Mouse (Mus musculus): Measurements from ENCODE around the gene Tmem79.
"Not testable (repeated sequence)": the region's sequence is repeated elsewhere in the genome, so short reads cannot be mapped to it uniquely, and the experiment has no call there.

Tmem79 gene

GRCm38 (mm10) chr3:88336058-88337013 lies at the start of gene Tmem79, which contains the start of gene Smg5:
Gene Tmem79 (minus strand): TSS chr3:88336148.
Gene Smg5 (plus strand): TSS chr3:88336260.
- DNase-seq (ENCODE audit: low read depth, low spot score) = peak; percentile 98

- DNase-seq (ENCODE audit: low read depth, low spot score) = no peak
These were observed 48.4 kb upstream of the Tmem79 start, which contains the start of gene Bglap for GRCm38 (mm10) chr3:88384364-88384763. Gene Bglap (minus strand): TSS chr3:88384464.

GRCm38 (mm10) chr3:88382383-88382782 lies 46.4 kb upstream of the Tmem79 start:
- DNase-seq (ENCODE audit: low read depth, low spot score) = not testable (repeated sequence)

- DNase-seq (ENCODE audit: low read depth, low spot score) = not testable (repeated sequence)
These were observed 45.7 kb upstream of the Tmem79 start for GRCm38 (mm10) chr3:88381389-88382315.

- not testable (repeated sequence) for DNase-seq (ENCODE audit: low read depth, low spot score)
These were observed 42.7 kb upstream of the Tmem79 start, which contains the start of gene Bglap2 for GRCm38 (mm10) chr3:88378599-88378998. Gene Bglap2 (minus strand): TSS chr3:88378699.

GRCm38 (mm10) chr3:88376644-88377043 lies 40.7 kb upstream of the Tmem79 start:
- not testable (repeated sequence) for DNase-seq (ENCODE audit: low read depth, low spot score)

- not testable (repeated sequence) for DNase-seq (ENCODE audit: low read depth, low spot score)
These were observed 40.0 kb upstream of the Tmem79 start for GRCm38 (mm10) chr3:88375750-88376626.

- not testable (repeated sequence) for DNase-seq (ENCODE audit: low read depth, low spot score)
These were observed 36.7 kb upstream of the Tmem79 start, which contains the start of gene Bglap3 for GRCm38 (mm10) chr3:88372643-88373042. Gene Bglap3 (minus strand): TSS chr3:88372743.

- DNase-seq (ENCODE audit: low read depth, low spot score) = peak; percentile 43
These were observed 32.6 kb upstream of the Tmem79 start for GRCm38 (mm10) chr3:88368511-88368910.

- DNase-seq (ENCODE audit: low read depth, low spot score) = not testable (repeated sequence)
These were observed 31.6 kb upstream of the Tmem79 start for GRCm38 (mm10) chr3:88367517-88367916.

GRCm38 (mm10) chr3:88366830-88367428 lies 31.0 kb upstream of the Tmem79 start:
- not testable (repeated sequence) for DNase-seq (ENCODE audit: low read depth, low spot score)

- DNase-seq (ENCODE audit: low read depth, low spot score) = no peak
These were observed 29.9 kb upstream of the Tmem79 start for GRCm38 (mm10) chr3:88365705-88366361.

- no peak for DNase-seq (ENCODE audit: low read depth, low spot score)
These were observed 28.4 kb upstream of the Tmem79 start, which contains the start of gene Paqr6 for GRCm38 (mm10) chr3:88364337-88364736. Gene Paqr6 (plus strand): TSS chr3:88364584.

GRCm38 (mm10) chr3:88363700-88364099 lies 27.8 kb upstream of the Tmem79 start:
- DNase-seq (ENCODE audit: low read depth, low spot score) = no peak

- DNase-seq (ENCODE audit: low read depth, low spot score) = no peak
These were observed 25.8 kb upstream of the Tmem79 start for GRCm38 (mm10) chr3:88361612-88362313.

- DNase-seq (ENCODE audit: low read depth, low spot score) = no peak
These were observed 25.1 kb upstream of the Tmem79 start for GRCm38 (mm10) chr3:88361096-88361495.

- no peak for DNase-seq (ENCODE audit: low read depth, low spot score)
These were observed 24.0 kb upstream of the Tmem79 start for GRCm38 (mm10) chr3:88359989-88360388.

GRCm38 (mm10) chr3:88359584-88359983 lies 23.6 kb upstream of the Tmem79 start:
- DNase-seq (ENCODE audit: low read depth, low spot score) = no peak

Data from skeletal muscle tissue, adult 2 months (tissue).